Mouse (Mus musculus): ENCODE results near the gene Fbxo42. TPM values are rescaled to one million over a fixed set of nuclear protein-coding genes. Genes with fewer than 3 reads are reported as not detected.
A peak's percentile ranks its signal among the peaks of the same experiment; 100 is the strongest.

Gene Fbxo42
- polyA plus RNA-seq, 1 experiment from 2014 or later, result 29.3 TPM

DNA sequence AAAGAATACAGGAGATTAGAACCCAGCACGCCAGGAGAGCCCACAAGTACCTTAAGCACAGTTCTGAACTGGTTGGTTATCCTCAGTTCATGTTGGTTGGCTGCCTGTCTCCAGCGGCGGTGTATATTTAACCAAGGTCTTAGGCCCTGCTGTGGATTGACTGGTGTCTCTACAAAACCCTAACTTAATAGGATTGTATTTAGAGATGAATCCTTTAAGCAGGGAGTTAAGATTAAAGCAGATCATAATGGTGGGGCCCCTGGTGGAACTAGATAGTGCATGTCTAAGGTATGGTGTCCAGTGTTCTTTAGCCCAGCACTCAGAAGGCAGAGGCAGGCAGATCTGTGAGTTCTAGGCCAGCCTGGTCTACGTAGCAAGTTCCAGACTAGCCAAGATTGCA, 63.9 kb downstream of the Fbxo42 start:
- H3K4me3 ChIP-seq, result no peak overlapping the region

DNA sequence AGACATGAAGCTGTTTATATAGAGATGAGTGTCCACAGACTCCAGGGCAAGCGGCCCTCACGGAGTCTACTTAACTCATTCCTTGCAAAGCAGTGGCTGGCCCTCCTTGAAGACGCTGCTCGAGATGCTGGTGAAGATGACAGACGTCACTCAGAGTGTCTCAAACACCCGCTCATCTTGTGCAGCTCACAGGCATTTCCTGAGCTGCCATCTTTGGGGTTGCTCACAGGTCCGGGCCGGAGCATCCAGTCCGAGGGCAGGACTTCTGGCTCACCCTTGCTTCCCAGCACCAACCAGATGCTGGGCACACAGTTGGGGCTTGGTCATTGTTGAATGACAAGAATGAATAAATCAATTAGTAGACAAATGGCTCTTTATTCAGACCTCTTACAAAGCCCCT, 65.2 kb downstream of the Fbxo42 start:
- H3K9me3 ChIP-seq, result no peaks in the 10 kb centered on the region
- H3K9ac ChIP-seq, result no peak overlapping the region
- peaks cover 15% of the 10 kb centered on the region for H3K4me1 ChIP-seq
- WGBS, result 80% methylated on average over 9 of the region's 9 CpGs
- H3K27me3 ChIP-seq (replicated peaks), result no peaks in the 10 kb centered on the region
- H3K4me3 ChIP-seq, result no peak overlapping the region
- no peak for ATAC-seq (ENCODE audit: low FRiP score, low read depth)
- H3K4me2 ChIP-seq (replicated peaks), result peak overlapping the region; percentile 91; the same call in 1 of the 2 replicates
- no peaks in the 10 kb centered on the region for H3K36me3 ChIP-seq
- H3K27ac ChIP-seq, result no peak overlapping the region

More for the DNA sequence above, 63.9 kb downstream of the Fbxo42 start:
- Histone ChIP-seq H3K4me1 (peaks cover 15% of the 10 kb centered on the region), H3K27ac (no peak overlapping the region), H3K4me2 (replicated peaks) (no peak overlapping the region), H3K9me3 (no peaks in the 10 kb centered on the region), H3K27me3 (replicated peaks) (no peaks in the 10 kb centered on the region), H3K9ac (no peak overlapping the region), H3K36me3 (0 out of 2 replicates have a peak, but pooled peaks cover 5% of the 10 kb centered on the region)
- no peak for ATAC-seq (ENCODE audit: low FRiP score, low read depth)
- WGBS, result 96% methylated on average over 4 of the region's 4 CpGs

DNA sequence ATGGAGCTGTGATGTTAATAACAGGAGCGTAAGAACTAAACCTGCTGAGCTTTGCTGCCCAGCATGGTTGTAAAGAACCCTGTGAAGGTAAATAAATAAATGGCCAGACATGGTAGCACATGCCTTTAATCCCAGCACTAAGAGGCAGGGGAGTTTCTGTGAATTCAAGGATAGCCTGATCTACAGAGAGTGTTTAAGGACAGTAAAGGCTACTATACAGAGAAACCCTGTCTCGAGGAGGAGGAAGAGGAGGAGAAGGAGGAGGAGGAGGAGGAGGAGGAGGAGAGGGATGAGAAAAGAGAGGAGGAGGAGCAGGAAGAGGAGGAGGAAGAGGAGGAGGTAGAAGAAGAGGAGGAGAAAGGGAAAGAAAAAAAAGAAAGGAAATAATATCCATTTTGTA, 65.6 kb downstream of the Fbxo42 start:
- Histone ChIP-seq H3K9ac (no peak overlapping the region; the same call in 1 of the 2 replicates), H3K36me3 (no peaks in the 10 kb centered on the region), H3K27me3 (replicated peaks) (no peaks in the 10 kb centered on the region), H3K27ac (no peak overlapping the region), H3K4me2 (replicated peaks) (peak overlapping the region; percentile 91), H3K4me3 (0 out of 2 replicates have a peak overlapping the region, but pooled peaks have one; percentile 49), H3K9me3 (no peaks in the 10 kb centered on the region), H3K4me1 (peaks cover 15% of the 10 kb centered on the region)
- WGBS, result 23% methylated on average over 2 of the region's 2 CpGs
- ATAC-seq (ENCODE audit: low FRiP score, low read depth), result peak; percentile 30; the same call in 1 of the 2 replicates

DNA sequence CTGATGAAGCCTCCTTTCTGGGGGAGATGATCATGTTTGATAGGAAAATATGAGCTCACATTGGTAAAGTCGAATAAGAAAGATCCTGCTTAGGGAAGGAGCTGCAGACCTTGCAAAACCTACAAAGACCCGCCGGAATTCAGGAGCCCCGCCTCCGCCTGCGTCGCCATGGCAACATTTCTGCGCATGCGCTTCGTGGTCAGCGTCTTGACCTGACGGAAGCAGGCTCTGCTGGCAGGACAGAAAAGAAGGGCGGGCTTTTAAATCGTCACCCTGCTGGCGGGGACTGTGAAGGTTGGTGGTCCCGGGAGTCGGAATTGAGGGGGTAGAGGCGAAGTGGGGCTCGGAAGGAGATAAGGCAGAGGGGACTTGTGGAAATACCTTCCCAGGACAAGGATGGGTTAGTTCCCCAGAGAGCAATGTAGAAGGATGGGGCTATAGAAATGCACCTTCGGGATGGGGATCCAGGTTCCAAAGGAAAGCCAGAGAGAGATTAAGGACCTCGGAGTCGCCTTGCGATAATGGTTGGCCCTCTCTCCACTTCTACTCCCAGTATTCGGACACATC, 66.1 kb downstream of the Fbxo42 start, which contains the start of gene Rsg1:
Rsg1 (plus strand) TSS at position 187 of the 567 bp plus-strand sequence.
- Histone ChIP-seq H3K36me3 (no peaks in the 10 kb centered on the region), H3K27me3 (replicated peaks) (no peaks in the 10 kb centered on the region), H3K4me1 (peaks cover 15% of the 10 kb centered on the region), H3K27ac (no peak within 1 kb of the TSS), H3K9ac (peak within 1 kb of the TSS; percentile 64), H3K4me2 (replicated peaks) (peak within 1 kb of the TSS; percentile 91), H3K9me3 (no peaks in the 10 kb centered on the region), H3K4me3 (peak within 1 kb of the TSS; percentile 49)
- ATAC-seq (ENCODE audit: low FRiP score, low read depth), result peak; percentile 70
- under 1% methylated on average over 24 of the region's 24 CpGs for WGBS

DNA sequence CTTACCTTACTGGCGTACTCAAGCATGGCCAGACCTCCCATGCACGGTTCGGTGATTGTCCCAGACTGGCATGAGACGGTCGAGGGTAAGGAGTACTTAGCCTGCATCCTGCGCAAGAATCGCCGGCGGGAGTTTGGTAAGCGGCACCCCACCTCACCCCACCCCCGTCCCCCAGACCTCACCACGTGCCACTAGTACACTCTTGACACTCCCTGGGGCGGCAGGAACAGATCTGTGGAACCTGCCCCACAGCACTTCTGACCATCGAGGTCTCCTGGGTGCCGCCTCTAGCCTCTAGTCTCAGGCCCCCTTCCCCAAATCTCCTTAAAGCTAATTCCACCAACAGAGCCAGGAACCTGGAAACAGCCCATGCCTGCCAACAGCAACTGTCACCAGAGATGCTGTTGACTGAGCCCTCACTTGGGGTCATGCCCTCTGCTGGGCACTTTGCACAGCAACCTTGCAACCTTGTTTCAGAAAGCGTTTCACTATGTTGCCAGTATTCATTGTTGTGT, 66.7 kb downstream of the Fbxo42 start:
- peak overlapping the region; percentile 91 for H3K4me2 ChIP-seq (replicated peaks)
- H3K27ac ChIP-seq, result no peak overlapping the region
- ATAC-seq (ENCODE audit: low FRiP score, low read depth), result peak; percentile 57
- WGBS, result 0% methylated on average over 16 of the region's 16 CpGs
- H3K36me3 ChIP-seq, result no peaks in the 10 kb centered on the region
- no peaks in the 10 kb centered on the region for H3K27me3 ChIP-seq (replicated peaks)
- H3K9ac ChIP-seq, result peak overlapping the region; percentile 64
- no peaks in the 10 kb centered on the region for H3K9me3 ChIP-seq
- H3K4me3 ChIP-seq, result peak overlapping the region; percentile 49
- H3K4me1 ChIP-seq, result peaks cover 15% of the 10 kb centered on the region

DNA sequence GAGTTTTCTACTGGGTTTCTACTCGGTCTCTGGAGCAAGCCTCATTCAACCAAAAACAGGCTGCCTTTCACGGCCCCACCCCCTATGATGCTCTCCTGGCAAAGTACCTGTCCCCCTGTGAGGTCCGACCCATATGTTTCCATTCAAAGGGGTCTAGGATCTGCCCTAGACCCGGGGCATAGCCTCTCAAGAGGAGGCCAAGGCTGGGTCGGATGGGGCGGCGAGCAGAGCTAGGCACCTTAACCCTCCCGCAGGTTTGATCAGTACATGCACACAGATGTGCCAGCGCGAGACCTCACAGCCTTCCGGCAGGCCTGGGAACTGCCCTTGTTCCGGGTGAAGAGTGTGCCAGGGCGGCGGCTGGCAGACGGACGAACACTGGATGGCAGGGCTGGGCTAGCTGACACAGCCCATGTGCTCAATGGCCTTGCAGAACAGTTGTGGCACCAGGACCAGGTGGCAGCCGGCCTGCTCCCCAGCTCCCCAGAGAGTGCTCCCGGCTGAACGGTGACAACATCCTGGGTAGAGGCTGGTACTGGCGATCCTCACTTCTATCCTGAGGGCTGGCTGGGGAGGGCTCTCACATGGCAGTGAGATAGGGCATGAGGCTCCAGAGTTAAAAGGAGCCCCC, 72.0 kb downstream of the Fbxo42 start:
- H3K27ac ChIP-seq, result no peak overlapping the region
- peaks cover 8% of the 10 kb centered on the region for H3K36me3 ChIP-seq
- WGBS, result 87% methylated on average over 20 of the region's 20 CpGs
- no peak overlapping the region for H3K9ac ChIP-seq
- H3K4me3 ChIP-seq, result no peak overlapping the region
- H3K9me3 ChIP-seq, result no peaks in the 10 kb centered on the region
- H3K4me2 ChIP-seq (replicated peaks), result no peak overlapping the region
- H3K4me1 ChIP-seq, result peaks cover under 1% of the 10 kb centered on the region
- ATAC-seq (ENCODE audit: low FRiP score, low read depth), result no peak
- no peaks in the 10 kb centered on the region for H3K27me3 ChIP-seq (replicated peaks)

DNA sequence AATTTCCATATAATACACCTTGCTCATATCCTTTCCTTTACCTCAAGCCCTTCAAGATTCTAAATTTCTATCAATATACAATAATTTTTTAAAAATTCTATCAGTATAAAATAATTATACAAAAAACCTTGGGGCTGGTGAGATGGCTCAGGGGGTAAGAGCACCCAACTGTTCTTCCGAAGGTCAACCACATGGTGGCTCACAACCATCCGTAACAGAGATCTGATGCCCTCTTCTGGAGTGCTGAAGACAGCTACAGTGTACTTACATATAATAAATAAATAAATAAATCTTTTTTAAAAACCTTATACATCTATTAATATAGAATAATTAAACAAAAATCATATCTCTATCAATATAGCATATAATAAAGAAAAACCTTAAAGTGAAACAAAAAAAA, 74.1 kb downstream of the Fbxo42 start:
- 79% methylated on average over 2 of the region's 2 CpGs for WGBS
- Histone ChIP-seq H3K36me3 (peaks cover 8% of the 10 kb centered on the region), H3K27ac (no peak overlapping the region), H3K27me3 (replicated peaks) (no peaks in the 10 kb centered on the region), H3K9ac (no peak overlapping the region), H3K4me3 (no peak overlapping the region), H3K4me2 (replicated peaks) (no peak overlapping the region), H3K4me1 (no peaks in the 10 kb centered on the region), H3K9me3 (no peaks in the 10 kb centered on the region)
- ATAC-seq (ENCODE audit: low FRiP score, low read depth), result no peak

DNA sequence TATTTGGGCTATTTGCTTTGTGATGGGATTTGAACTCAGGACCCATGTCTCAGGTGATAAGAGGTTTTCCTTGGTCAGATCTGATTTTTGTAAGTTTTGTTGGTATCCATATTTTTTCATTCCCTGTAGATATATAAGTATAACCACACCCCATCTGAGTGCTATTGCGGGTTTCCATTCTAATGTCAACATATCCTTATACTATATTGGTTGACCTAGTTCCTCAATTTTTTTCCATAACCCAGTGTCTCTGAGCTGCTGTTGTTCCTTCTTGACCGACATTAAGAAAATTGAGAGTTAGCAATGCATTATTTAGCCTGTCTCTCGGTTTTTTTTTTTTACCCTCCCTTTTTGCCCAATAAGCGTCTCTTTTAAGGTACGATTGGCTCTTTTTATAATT, 75.0 kb downstream of the Fbxo42 start:
- H3K4me1 ChIP-seq, result no peaks in the 10 kb centered on the region
- H3K4me3 ChIP-seq, result no peak overlapping the region
- H3K4me2 ChIP-seq (replicated peaks), result no peak overlapping the region
- no peaks in the 10 kb centered on the region for H3K9me3 ChIP-seq
- H3K9ac ChIP-seq, result no peak overlapping the region
- no peak overlapping the region for H3K27ac ChIP-seq
- 93% methylated on average over 5 of the region's 5 CpGs for WGBS
- no peaks in the 10 kb centered on the region for H3K27me3 ChIP-seq (replicated peaks)
- ATAC-seq (ENCODE audit: low FRiP score, low read depth), result no peak
- peaks cover 8% of the 10 kb centered on the region for H3K36me3 ChIP-seq

DNA sequence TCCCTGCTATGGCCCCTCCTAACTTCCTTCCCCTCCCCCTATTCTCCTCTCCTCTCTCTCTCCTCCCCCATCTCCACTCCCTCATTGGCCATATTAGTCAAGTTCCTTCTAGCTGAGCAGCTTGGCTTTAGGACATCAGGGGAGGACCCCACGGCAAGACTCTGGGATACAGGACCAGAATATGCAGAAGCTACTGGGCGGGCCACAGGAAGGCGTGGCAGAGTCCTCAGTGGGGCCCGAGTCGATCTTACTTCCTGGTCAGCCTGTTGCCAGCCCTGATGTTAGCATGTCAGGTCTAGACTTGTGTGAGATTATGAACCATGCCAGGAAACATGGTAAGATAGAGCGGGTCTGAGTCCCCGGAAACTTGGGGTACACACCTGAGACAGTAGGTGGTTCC, 81.0 kb downstream of the Fbxo42 start:
- 0 out of 2 replicates have a peak, but pooled peaks cover 3% of the 10 kb centered on the region for H3K27me3 ChIP-seq (replicated peaks)
- 83% methylated on average over 7 of the region's 7 CpGs for WGBS
- no peak overlapping the region for H3K9ac ChIP-seq
- no peak overlapping the region for H3K27ac ChIP-seq
- no peak overlapping the region for H3K4me2 ChIP-seq (replicated peaks)
- no peak overlapping the region for H3K4me3 ChIP-seq
- H3K36me3 ChIP-seq, result no peaks in the 10 kb centered on the region
- H3K4me1 ChIP-seq, result no peaks in the 10 kb centered on the region
- no peaks in the 10 kb centered on the region for H3K9me3 ChIP-seq
- no peak for ATAC-seq (ENCODE audit: low FRiP score, low read depth)

DNA sequence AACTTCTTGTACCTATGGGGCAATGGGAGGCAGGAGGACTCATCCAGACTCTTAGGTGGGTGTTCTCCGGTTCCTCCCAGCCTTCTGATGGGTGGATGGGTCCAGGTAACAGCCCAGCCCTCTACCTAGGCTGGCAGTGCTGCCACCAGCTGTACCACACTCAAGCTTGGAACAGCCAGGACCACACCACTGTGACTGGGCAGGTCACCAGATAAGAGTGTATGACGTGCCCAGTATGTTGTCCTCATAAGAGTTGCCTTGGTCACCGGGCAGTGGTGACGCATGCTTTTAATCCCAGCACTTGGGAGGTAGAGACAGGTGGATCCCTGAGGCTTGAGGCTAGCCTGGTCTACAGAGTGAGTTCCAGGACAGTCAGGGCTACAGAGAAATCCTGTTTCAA, 85.5 kb downstream of the Fbxo42 start:
- no peak overlapping the region for H3K9ac ChIP-seq
- H3K9me3 ChIP-seq, result no peaks in the 10 kb centered on the region
- no peaks in the 10 kb centered on the region for H3K36me3 ChIP-seq
- no peak overlapping the region for H3K27ac ChIP-seq
- no peaks in the 10 kb centered on the region for H3K4me1 ChIP-seq
- 96% methylated on average over 4 of the region's 4 CpGs for WGBS
- H3K4me2 ChIP-seq (replicated peaks), result no peak overlapping the region
- peaks cover 14% of the 10 kb centered on the region for H3K27me3 ChIP-seq (replicated peaks)
- no peak for ATAC-seq (ENCODE audit: low FRiP score, low read depth)
- no peak overlapping the region for H3K4me3 ChIP-seq

DNA sequence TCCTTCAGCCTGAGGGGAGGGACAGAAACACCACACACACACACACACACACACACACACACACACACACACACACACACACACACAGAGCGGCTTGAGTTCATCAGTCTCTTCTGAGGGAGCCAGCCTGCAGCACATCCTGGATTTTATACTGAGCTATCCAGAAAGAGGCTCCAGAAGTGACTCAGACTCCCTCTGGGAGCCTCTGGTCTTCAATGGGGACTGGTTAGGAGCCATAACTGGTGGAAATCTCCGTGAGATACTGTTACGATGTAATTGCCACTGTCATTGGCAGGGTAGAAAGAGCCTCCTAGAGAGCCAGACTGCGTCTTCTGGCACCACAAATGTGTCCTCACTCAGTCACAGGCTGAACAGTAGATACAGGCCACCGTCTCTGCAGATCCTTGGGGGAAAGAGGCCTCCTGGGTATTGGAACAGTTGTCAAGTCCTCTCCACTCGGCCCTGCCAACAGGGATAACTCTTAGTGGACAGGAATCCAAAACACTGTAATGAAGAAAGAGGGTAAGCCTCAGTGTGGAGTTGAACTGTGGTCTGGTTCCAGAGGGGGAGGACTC, 87.9 kb downstream of the Fbxo42 start:
- H3K27me3 ChIP-seq (replicated peaks), result peaks cover 33% of the 10 kb centered on the region
- no peaks in the 10 kb centered on the region for H3K9me3 ChIP-seq
- H3K36me3 ChIP-seq, result no peaks in the 10 kb centered on the region
- no peak overlapping the region for H3K4me3 ChIP-seq
- peaks cover 17% of the 10 kb centered on the region for H3K4me1 ChIP-seq
- 57% methylated on average over 6 of the region's 6 CpGs for WGBS
- H3K9ac ChIP-seq, result no peak overlapping the region
- no peak overlapping the region for H3K4me2 ChIP-seq (replicated peaks)
- no peak overlapping the region for H3K27ac ChIP-seq
- no peak for ATAC-seq (ENCODE audit: low FRiP score, low read depth)

DNA sequence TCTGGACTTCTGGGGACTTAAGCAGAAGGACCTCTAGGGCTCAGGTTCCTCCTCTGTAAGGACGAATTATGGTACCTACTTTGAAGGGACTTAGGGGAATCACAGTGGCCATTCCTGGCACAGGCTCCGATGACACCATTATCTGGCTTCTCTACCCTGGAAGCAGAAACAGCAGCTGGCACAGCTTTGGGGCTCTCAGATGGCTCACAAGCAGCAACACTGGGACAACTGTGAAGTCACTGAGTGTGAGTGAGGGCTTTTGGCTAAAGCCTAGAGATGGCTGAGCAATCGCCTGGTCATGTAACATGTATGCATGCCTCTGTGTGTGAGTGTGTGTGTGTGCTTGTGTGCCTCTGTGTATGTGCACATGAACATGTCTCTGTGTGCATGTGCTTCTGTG, 89.1 kb downstream of the Fbxo42 start:
- no peak overlapping the region for H3K4me3 ChIP-seq
- peaks cover 21% of the 10 kb centered on the region for H3K4me1 ChIP-seq
- ATAC-seq (ENCODE audit: low FRiP score, low read depth), result no peak
- peaks cover 46% of the 10 kb centered on the region for H3K27me3 ChIP-seq (replicated peaks)
- no peaks in the 10 kb centered on the region for H3K9me3 ChIP-seq
- H3K4me2 ChIP-seq (replicated peaks), result no peak overlapping the region
- WGBS, result 76% methylated on average over 3 of the region's 3 CpGs
- no peak overlapping the region for H3K27ac ChIP-seq
- H3K36me3 ChIP-seq, result no peaks in the 10 kb centered on the region
- no peak overlapping the region for H3K9ac ChIP-seq
